Mouse (Mus musculus) layer of hippocampus, adult 9-10 months (tissue): ENCODE data around the gene Tppp.
"Not testable (repeated sequence)": the region's sequence is repeated elsewhere in the genome, so short reads cannot be mapped to it uniquely, and the experiment has no call there.

Experiments
- DNase-seq: peaks from one replicate; pipeline ENCODE4 v3.0.0; 2022; ENCODE audit warnings: low spot score

Tppp gene

GRCm38 (mm10) chr13:74025151-74026081 lies 16.2 kb downstream of the Tppp start:
- DNase-seq, result no peak

- DNase-seq, result no peak
Measured at GRCm38 (mm10) chr13:74026215-74026614, 17.0 kb downstream of the Tppp start.

GRCm38 (mm10) chr13:74028116-74028515 lies 18.9 kb downstream of the Tppp start:
- no peak for DNase-seq

GRCm38 (mm10) chr13:74029013-74029412 lies 19.8 kb downstream of the Tppp start:
- DNase-seq, result no peak

- DNase-seq, result no peak
Measured at GRCm38 (mm10) chr13:74030691-74031090, 21.5 kb downstream of the Tppp start.

GRCm38 (mm10) chr13:74031133-74031532 lies 21.9 kb downstream of the Tppp start:
- no peak for DNase-seq

GRCm38 (mm10) chr13:74034756-74035155 lies 25.5 kb downstream of the Tppp start:
- no peak for DNase-seq

- DNase-seq, result no peak
Measured at GRCm38 (mm10) chr13:74035776-74036175, 26.6 kb downstream of the Tppp start.

GRCm38 (mm10) chr13:74039926-74040325 lies 30.7 kb downstream of the Tppp start:
- DNase-seq, result no peak

GRCm38 (mm10) chr13:74056194-74056593 lies 47.0 kb downstream of the Tppp start:
- no peak for DNase-seq

- no peak for DNase-seq
Measured at GRCm38 (mm10) chr13:74058081-74058480, 48.9 kb downstream of the Tppp start.

- peak; percentile 79 for DNase-seq
Measured at GRCm38 (mm10) chr13:74061613-74062377, 52.6 kb downstream of the Tppp start, which contains the start of gene Cep72. Gene Cep72 (minus strand): TSS chr13:74062299.

GRCm38 (mm10) chr13:74062378-74063128 lies 53.3 kb downstream of the Tppp start:
- DNase-seq, result no peak

- no peak for DNase-seq
Measured at GRCm38 (mm10) chr13:74063340-74064050, 54.3 kb downstream of the Tppp start.

- no peak for DNase-seq
Measured at GRCm38 (mm10) chr13:74066576-74066975, 57.4 kb downstream of the Tppp start.

GRCm38 (mm10) chr13:74071244-74071643 lies 62.0 kb downstream of the Tppp start:
- DNase-seq, result not testable (repeated sequence)

GRCm38 (mm10) chr13:74071714-74072113 lies 62.5 kb downstream of the Tppp start:
- no peak for DNase-seq

- DNase-seq, result no peak
Measured at GRCm38 (mm10) chr13:74073369-74073768, 64.2 kb downstream of the Tppp start.
